Comparison of ENCODE assay signal across 11 mouse cellular contexts in the genomic region with DNA sequence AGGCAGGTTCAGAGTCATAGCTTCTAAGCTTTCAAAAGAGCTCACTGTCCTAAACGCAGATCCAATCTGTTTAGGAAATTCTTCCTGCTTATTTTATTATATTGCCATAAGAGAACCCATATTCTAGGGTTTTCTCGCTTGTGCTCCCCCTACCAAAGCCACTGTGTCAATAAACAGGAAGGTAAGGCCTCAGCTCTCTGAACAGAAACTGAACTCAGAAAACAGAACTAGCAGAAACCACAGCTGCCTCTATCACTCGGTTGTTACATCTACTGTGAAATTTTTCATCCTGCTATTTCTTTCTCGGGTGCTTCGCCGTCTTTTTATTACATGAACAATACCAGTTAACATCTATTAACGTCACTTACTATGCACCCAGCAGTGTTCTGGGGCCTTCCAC.
"Had no signal": no experiment of that assay in that cellular context is flagged by ENCODE, and none has a peak within 500 bp of the region (broad histone marks: within the 10 kb centered on the region; RNA-seq: fewer than 3 reads in every experiment).

No protein-coding gene starts in this region.

- DNase-seq: liver, postnatal 0 days; lung, adult 2 months; lung, postnatal 14 days; lung, postnatal 36 days; right cerebral cortex, postnatal 25 days; thymus, adult 2 months; thymus, postnatal 25 days; thymus, postnatal 4 days had no signal

- ATAC-seq: liver, postnatal 0 days; lung, postnatal 0 days; midbrain, embryonic 13.5 days; midbrain, embryonic 15.5 days had no signal
